Mouse (Mus musculus): ENCODE data around the gene Rdh8.
A peak's percentile ranks its signal among the peaks of the same experiment; 100 is the strongest.

Rdh8 gene

GRCm38 (mm10) chr9:20818236-20818635 lies at the start of gene Rdh8:
Gene Rdh8, plus strand, starts transcription at chr9:20818503.
- no peak for DNase-seq (ENCODE audit: extremely low spot score, low read depth, low spot score)

GRCm38 (mm10) chr9:20781286-20781685 lies 37.0 kb upstream of the Rdh8 start:
- DNase-seq (ENCODE audit: extremely low spot score, low read depth, low spot score): no peak

GRCm38 (mm10) chr9:20785055-20785454 lies 33.2 kb upstream of the Rdh8 start:
- DNase-seq (ENCODE audit: extremely low spot score, low read depth, low spot score): no peak

GRCm38 (mm10) chr9:20787992-20788391 lies 30.3 kb upstream of the Rdh8 start:
- DNase-seq (ENCODE audit: extremely low spot score, low read depth, low spot score): no peak

- DNase-seq (ENCODE audit: extremely low spot score, low read depth, low spot score): no peak
Observed at GRCm38 (mm10) chr9:20789651-20790050, 28.7 kb upstream of the Rdh8 start.

GRCm38 (mm10) chr9:20790345-20790744 lies 28.0 kb upstream of the Rdh8 start:
- DNase-seq (ENCODE audit: extremely low spot score, low read depth, low spot score): no peak

- no peak for DNase-seq (ENCODE audit: extremely low spot score, low read depth, low spot score)
Observed at GRCm38 (mm10) chr9:20794108-20794806, 24.0 kb upstream of the Rdh8 start.

- no peak for DNase-seq (ENCODE audit: extremely low spot score, low read depth, low spot score)
Observed at GRCm38 (mm10) chr9:20804266-20805158, 13.8 kb upstream of the Rdh8 start.

- no peak for DNase-seq (ENCODE audit: extremely low spot score, low read depth, low spot score)
Observed at GRCm38 (mm10) chr9:20805159-20805495, 13.2 kb upstream of the Rdh8 start.

GRCm38 (mm10) chr9:20805706-20806105 lies 12.6 kb upstream of the Rdh8 start:
- no peak for DNase-seq (ENCODE audit: extremely low spot score, low read depth, low spot score)

GRCm38 (mm10) chr9:20810271-20810670 lies 8.0 kb upstream of the Rdh8 start:
- DNase-seq (ENCODE audit: extremely low spot score, low read depth, low spot score): no peak

GRCm38 (mm10) chr9:20810773-20811172 lies 7.5 kb upstream of the Rdh8 start:
- no peak for DNase-seq (ENCODE audit: extremely low spot score, low read depth, low spot score)

- no peak for DNase-seq (ENCODE audit: extremely low spot score, low read depth, low spot score)
Observed at GRCm38 (mm10) chr9:20812537-20813271, 5.6 kb upstream of the Rdh8 start.

- no peak for DNase-seq (ENCODE audit: extremely low spot score, low read depth, low spot score)
Observed at GRCm38 (mm10) chr9:20814521-20815272, 3.6 kb upstream of the Rdh8 start, which contains the start of gene Col5a3. Gene Col5a3, minus strand, starts transcription at chr9:20815067.

GRCm38 (mm10) chr9:20820001-20820400 lies 1.7 kb downstream of the Rdh8 start:
- DNase-seq (ENCODE audit: extremely low spot score, low read depth, low spot score): no peak

GRCm38 (mm10) chr9:20822821-20823220 lies 4.5 kb downstream of the Rdh8 start:
- DNase-seq (ENCODE audit: extremely low spot score, low read depth, low spot score): no peak

- DNase-seq (ENCODE audit: extremely low spot score, low read depth, low spot score): no peak
Observed at GRCm38 (mm10) chr9:20825781-20826180, 7.5 kb downstream of the Rdh8 start.

GRCm38 (mm10) chr9:20828127-20828526 lies 9.8 kb downstream of the Rdh8 start:
- DNase-seq (ENCODE audit: extremely low spot score, low read depth, low spot score): no peak

GRCm38 (mm10) chr9:20830901-20831643 lies 12.8 kb downstream of the Rdh8 start:
- peak; percentile 73 for DNase-seq (ENCODE audit: extremely low spot score, low read depth, low spot score)

- DNase-seq (ENCODE audit: extremely low spot score, low read depth, low spot score): no peak
Observed at GRCm38 (mm10) chr9:20834881-20835280, 16.6 kb downstream of the Rdh8 start.
